Mouse (Mus musculus): ENCODE data around the gene Sgpp2.

Sgpp2 gene

GRCm38 (mm10) chr1:78337726-78338125 lies 27.6 kb downstream of the Sgpp2 start:
- no peak for DNase-seq (ENCODE audit: extremely low spot score, low read depth, low spot score)

GRCm38 (mm10) chr1:78338212-78338611 lies 28.1 kb downstream of the Sgpp2 start:
- peak; percentile 37 for DNase-seq (ENCODE audit: extremely low spot score, low read depth, low spot score)

- no peak for DNase-seq (ENCODE audit: extremely low spot score, low read depth, low spot score)
Measured at GRCm38 (mm10) chr1:78339941-78340340, 29.8 kb downstream of the Sgpp2 start.

GRCm38 (mm10) chr1:78340584-78340983 lies 30.4 kb downstream of the Sgpp2 start:
- DNase-seq (ENCODE audit: extremely low spot score, low read depth, low spot score): no peak

GRCm38 (mm10) chr1:78347317-78347806 lies 37.2 kb downstream of the Sgpp2 start:
- no peak for DNase-seq (ENCODE audit: extremely low spot score, low read depth, low spot score)

- DNase-seq (ENCODE audit: extremely low spot score, low read depth, low spot score): no peak
Measured at GRCm38 (mm10) chr1:78349219-78349618, 39.1 kb downstream of the Sgpp2 start.

GRCm38 (mm10) chr1:78353254-78353653 lies 43.1 kb downstream of the Sgpp2 start:
- no peak for DNase-seq (ENCODE audit: extremely low spot score, low read depth, low spot score)

GRCm38 (mm10) chr1:78355123-78355522 lies 45.0 kb downstream of the Sgpp2 start:
- DNase-seq (ENCODE audit: extremely low spot score, low read depth, low spot score): no peak

- DNase-seq (ENCODE audit: extremely low spot score, low read depth, low spot score): no peak
Measured at GRCm38 (mm10) chr1:78357415-78357814, 47.3 kb downstream of the Sgpp2 start.

- DNase-seq (ENCODE audit: extremely low spot score, low read depth, low spot score): no peak
Measured at GRCm38 (mm10) chr1:78357868-78358267, 47.7 kb downstream of the Sgpp2 start.

- DNase-seq (ENCODE audit: extremely low spot score, low read depth, low spot score): no peak
Measured at GRCm38 (mm10) chr1:78363965-78364889, 54.1 kb downstream of the Sgpp2 start.

GRCm38 (mm10) chr1:78367806-78368205 lies 57.7 kb downstream of the Sgpp2 start:
- no peak for DNase-seq (ENCODE audit: extremely low spot score, low read depth, low spot score)

- no peak for DNase-seq (ENCODE audit: extremely low spot score, low read depth, low spot score)
Measured at GRCm38 (mm10) chr1:78370121-78370520, 60.0 kb downstream of the Sgpp2 start.

GRCm38 (mm10) chr1:78371569-78372236 lies 61.6 kb downstream of the Sgpp2 start:
- DNase-seq (ENCODE audit: extremely low spot score, low read depth, low spot score): no peak

GRCm38 (mm10) chr1:78372316-78372715 lies 62.2 kb downstream of the Sgpp2 start:
- DNase-seq (ENCODE audit: extremely low spot score, low read depth, low spot score): no peak

- no peak for DNase-seq (ENCODE audit: extremely low spot score, low read depth, low spot score)
Measured at GRCm38 (mm10) chr1:78373836-78374235, 63.7 kb downstream of the Sgpp2 start.

- DNase-seq (ENCODE audit: extremely low spot score, low read depth, low spot score): no peak
Measured at GRCm38 (mm10) chr1:78375058-78375457, 64.9 kb downstream of the Sgpp2 start.

GRCm38 (mm10) chr1:78380950-78381349 lies 70.8 kb downstream of the Sgpp2 start:
- no peak for DNase-seq (ENCODE audit: extremely low spot score, low read depth, low spot score)

- no peak for DNase-seq (ENCODE audit: extremely low spot score, low read depth, low spot score)
Measured at GRCm38 (mm10) chr1:78387854-78388253, 77.7 kb downstream of the Sgpp2 start.

- no peak for DNase-seq (ENCODE audit: extremely low spot score, low read depth, low spot score)
Measured at GRCm38 (mm10) chr1:78388848-78389247, 78.7 kb downstream of the Sgpp2 start.

- no peak for DNase-seq (ENCODE audit: extremely low spot score, low read depth, low spot score)
Measured at GRCm38 (mm10) chr1:78395191-78395735, 85.1 kb downstream of the Sgpp2 start.

- no peak for DNase-seq (ENCODE audit: extremely low spot score, low read depth, low spot score)
Measured at GRCm38 (mm10) chr1:78395737-78396136, 85.6 kb downstream of the Sgpp2 start.
